Mouse (Mus musculus) cerebellum, adult 9-11 months (tissue): ENCODE measurements around the gene Herc6.
A peak's percentile ranks its signal among the peaks of the same experiment; 100 is the strongest.

Experiments
- DNase-seq: peaks from one replicate; pipeline ENCODE4 v3.0.0; 2022

The Herc6 gene

DNA sequence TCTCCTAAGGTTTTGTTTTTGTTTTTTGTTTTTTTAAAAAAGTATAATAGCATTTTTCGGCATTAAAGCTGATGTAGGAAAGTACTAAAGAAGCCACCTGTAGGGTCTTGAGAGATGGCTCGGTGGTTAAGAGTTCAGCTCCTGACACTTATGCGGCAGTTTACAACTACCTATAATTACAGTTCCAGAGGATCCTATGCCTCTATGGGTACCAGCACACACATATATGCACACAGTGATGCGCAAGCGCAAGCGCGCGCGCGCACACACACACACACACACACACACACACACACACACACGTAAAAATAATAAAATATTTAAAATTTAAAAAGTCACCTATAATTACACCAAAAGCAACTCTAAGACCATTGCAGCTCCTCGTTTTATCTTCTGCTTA is 795 bp downstream of the Herc6 start:
- DNase-seq: no peak

GRCm38 (mm10) chr6:57582356-57582755 is 1.6 kb downstream of the Herc6 start:
- DNase-seq: no peak

DNA sequence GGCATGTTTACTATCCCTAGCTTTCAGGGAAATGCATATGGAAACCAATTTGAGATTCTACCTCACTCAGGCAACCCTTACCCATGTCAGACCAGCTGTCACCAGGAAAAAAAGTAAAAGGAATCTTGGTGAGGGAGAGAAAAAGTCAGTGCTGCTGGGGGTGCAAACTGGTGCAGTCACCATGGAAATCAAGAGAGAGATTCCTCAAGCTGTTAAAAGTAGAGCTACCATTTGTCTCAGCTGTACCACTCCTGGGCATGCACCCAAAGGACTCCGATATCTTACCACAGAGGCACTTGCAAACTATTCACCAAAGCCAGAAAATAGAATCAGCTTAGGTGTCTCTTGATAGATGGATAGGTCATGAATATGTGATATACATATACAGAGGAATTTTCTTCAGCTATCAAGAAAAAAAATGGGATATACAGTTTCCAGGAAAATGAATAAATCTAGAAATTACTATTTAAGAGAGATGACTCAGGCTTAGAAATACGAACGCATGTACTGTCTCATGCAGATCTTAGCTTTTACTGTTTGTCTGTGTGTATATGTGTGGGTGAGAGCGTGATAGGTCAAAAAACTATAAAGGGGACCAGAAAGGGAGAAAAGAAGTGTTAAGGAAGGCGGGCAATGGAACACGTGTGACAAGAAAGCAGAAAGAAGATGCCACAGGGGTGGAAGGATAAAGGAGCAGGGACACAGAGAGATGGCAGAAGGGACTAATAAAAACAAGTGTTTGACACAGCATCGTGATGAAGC is 24.9 kb downstream of the Herc6 start:
- DNase-seq: no peak

DNA sequence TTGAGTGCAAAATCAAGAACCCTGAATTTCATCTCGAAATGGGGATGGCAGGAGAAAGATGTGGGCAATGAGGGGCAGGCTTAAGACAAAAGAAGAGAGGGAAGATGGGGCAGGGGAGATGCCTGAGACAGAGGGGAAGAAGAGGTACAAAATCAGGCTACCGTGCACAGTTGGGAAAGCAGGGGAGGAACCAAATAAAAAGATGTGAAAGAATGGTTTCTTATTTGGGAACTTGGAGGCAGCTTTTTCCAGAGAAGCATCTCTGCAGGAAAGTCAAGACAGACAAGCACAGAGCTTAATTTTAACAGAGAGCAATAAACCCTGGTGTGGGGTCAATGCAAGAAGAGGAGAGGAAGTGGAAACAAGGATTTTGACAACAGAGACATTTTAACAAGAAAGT is 27.2 kb downstream of the Herc6 start:
- DNase-seq: no peak

DNA sequence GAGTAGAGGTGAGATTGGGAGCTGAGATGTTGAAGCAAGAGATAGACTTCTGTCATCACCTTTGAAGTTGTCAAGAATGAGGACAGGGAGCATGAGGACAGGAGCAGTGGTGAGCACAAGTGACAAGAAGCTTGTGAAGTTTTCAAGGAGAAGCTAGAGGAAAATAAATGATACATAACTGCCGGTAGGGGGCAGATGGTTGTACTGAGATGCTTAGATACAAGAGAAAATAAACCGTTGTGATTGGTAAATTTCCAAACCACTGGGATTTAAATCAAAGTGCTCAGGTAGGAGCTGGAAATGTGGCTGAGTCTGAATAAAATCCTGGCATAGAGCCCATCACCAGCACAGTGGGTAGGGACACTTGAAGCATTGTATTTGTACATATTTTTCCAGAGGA is 28.8 kb downstream of the Herc6 start:
- DNase-seq: no peak

- DNase-seq: no peak
Observed at GRCm38 (mm10) chr6:57615788-57616187, 35.0 kb downstream of the Herc6 start.

GRCm38 (mm10) chr6:57639531-57639930 is 58.7 kb downstream of the Herc6 start:
- no peak for DNase-seq

DNA sequence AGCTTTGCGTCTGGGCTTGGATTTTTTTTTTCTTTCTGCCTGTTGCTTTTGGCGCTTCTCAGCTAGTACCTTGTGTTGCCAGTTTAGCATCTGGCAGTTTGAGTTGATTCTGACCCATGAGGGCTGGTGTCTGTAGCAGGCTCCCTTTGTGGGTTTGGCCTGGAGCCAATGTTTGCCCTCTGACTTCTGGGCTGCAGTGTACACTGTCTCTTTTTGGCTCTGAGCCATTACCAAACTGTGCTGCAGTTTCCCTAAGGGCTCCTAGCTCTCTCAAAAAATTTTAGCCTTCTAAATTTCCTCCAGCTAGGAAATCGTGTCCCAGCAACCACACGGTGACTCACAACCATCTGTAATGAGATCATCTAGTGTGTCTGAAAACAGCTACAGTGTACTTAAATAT is 61.0 kb downstream of the Herc6 start:
- peak; percentile 19 for DNase-seq

DNA sequence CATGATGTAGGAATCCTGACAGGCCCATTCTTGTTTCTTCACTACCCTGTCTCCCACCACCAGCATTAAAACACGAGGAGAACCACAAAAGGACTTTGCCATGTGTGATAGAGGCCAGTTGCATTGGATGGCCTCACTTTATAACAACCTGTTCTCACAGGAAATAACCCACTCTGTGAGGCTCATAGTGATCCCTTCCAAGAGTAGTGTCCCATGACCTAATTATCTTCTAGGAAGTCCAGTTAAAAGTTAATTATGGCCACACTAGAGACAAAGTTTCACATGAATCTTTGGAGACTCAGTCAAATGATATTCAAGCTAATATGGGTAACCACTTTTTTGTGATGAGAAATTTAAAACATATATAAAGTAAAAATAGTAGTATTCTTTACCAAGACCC is 66.5 kb downstream of the Herc6 start:
- DNase-seq: no peak

- DNase-seq: no peak
Observed at GRCm38 (mm10) chr6:57661295-57661694, 80.5 kb downstream of the Herc6 start.

DNA sequence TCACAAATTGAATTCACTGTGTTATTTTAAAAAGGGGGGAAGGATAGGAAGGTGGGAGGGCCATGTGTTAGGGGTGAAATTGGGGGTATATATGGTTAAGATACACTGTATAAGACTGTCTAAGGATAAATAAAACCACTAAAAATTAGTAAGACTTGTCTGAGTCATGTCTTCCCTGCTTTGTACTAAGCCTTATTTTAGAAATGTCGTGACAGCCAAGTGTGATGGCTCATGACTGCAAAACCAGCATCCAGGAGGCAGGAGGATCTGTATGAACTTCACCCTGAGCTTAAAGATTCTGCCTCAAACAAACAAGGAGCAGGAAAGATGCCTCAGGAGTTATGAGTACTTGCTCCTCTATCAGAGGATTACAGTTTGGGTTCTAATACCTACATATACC is 103.4 kb downstream of the Herc6 start:
- no peak for DNase-seq

- DNase-seq: peak; percentile 91
Observed at GRCm38 (mm10) chr6:57691467-57692261, 110.9 kb downstream of the Herc6 start, which contains the start of gene Pyurf. Pyurf (minus strand) TSS chr6:57692078.

GRCm38 (mm10) chr6:57693116-57693515 is 112.3 kb downstream of the Herc6 start:
- no peak for DNase-seq

DNA sequence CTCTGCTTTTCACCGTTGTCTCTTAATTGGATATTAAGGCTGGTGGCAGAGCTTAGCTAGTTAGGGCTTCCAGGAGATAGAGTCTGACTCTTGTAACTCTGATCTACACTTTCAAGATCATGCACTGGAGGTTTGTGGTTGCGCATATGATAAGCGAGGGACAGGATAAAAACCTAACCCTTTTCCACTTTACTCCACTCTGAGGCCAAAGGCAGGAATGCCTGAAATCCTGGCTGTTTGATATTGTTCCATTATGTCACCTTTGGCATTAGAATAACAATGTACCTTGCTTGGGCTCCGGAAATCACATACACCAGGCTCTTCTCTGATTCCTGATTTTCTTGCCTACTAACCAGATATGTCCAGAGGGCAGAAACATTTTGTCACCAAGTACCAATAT is 120.9 kb downstream of the Herc6 start:
- peak; percentile 20 for DNase-seq

DNA sequence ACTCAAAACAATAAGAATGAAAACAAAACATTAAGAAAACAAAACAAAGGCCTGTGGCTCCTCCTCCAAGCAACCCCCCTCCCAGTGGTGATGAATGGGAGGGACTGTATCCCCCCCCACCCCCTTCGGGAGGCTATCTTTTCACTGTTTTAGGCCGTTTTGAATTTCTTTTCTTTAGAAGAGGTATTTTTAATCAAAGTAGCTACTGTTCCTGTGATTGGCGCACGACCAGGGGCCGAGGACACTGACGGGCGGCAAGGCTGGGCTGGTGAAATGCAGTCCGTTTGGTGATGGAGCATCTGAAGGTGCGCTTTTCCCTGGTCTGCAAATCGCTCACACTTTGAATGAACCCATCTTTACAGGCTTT is 121.6 kb downstream of the Herc6 start, which contains the start of gene Lancl2:
Lancl2 (plus strand) TSS at position 165 of the 367 bp plus-strand sequence.
- peak; percentile 75 for DNase-seq

- peak; percentile 98 for DNase-seq
Observed at GRCm38 (mm10) chr6:57702743-57703499, 122.1 kb downstream of the Herc6 start.

DNA sequence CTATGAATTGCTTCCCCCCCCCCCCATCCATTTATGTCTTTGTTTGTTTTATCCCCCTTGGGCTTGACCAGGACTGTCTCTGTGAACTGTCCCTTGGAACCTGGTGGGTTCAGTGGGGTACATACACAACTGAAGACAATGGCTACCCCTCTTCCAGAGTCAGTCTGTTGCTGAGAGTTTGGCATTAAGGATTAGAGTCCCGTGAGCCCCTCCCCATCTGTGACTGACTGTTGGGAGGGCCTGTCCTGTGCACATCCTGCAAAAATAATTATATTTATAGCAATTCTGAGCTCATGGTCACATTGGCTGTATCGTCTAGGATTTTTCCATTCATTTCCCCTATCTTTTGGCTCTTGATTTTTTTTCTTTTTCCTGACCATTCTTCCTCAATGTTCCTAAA is 122.9 kb downstream of the Herc6 start:
- DNase-seq: peak; percentile 58

DNA sequence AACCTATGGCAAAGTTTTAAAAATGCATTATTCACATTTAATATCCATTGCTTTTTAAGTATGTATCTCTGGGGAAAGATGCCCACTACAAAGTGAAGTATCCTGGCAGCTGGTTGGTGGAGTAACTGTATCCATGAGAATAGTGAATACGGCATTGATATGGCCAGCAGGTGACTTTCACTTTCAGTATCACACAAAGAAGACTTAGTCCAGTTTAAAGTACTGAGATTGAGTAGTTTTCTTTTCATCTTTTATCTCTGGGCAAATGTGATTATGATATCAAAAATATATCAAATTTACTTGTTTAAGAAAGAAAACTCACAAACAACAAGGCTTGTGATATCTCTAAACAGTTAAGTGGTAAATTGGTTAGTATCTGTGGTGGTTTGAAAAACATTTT is 125.9 kb downstream of the Herc6 start:
- DNase-seq: no peak

GRCm38 (mm10) chr6:57711726-57712125 is 130.9 kb downstream of the Herc6 start:
- DNase-seq: no peak
